Mouse (Mus musculus): Measurements from ENCODE around the gene Il17ra.

- no peak for TF ChIP-seq CTCF (IDR thresholded peaks at IDR 0.05; ENCODE audit: borderline replicate concordance, control insufficient read depth, extremely low read depth, insufficient read depth, low read length, poor library complexity)
- no peak for TF ChIP-seq POLR2A (IDR thresholded peaks at IDR 0.05; ENCODE audit: control insufficient read depth, extremely low read depth, insufficient read depth, low read length, poor library complexity)
Measured at GRCm38 (mm10) chr6:120469770-120470169, 6.7 kb downstream of the Il17ra start.

Data from thymus, adult 2 months (tissue).